Mouse (Mus musculus) forebrain, postnatal 0 days (tissue): ENCODE data around the gene Cramp1l. TPM values are rescaled to one million over a fixed set of nuclear protein-coding genes. Genes with fewer than 3 reads are reported as not detected.
A peak's percentile ranks its signal among the peaks of the same experiment; 100 is the strongest.

ENCODE experiments used
- ATAC-seq: fragments of 200-750 bp; cut with Nextera tagmentation; 2 replicates; pipeline ENCODE4 v1.8.0; 2017; ENCODE audit warnings: mild to moderate bottlenecking, moderate library complexity
- DNase-seq: peaks from one replicate; pipeline ENCODE4 v3.0.0-alpha.2; 2015
- H3K27ac ChIP-seq: fragments of 300-500 bp; sonication (generic); 2 replicates; pipeline ENCODE4 v1.5.1; 2014; ENCODE audit warnings: low read depth, mild to moderate bottlenecking, antibody characterized with exemption, low read length, moderate library complexity, mixed read lengths
- H3K27me3 ChIP-seq: fragments of 300-500 bp; sonication (generic); 2 replicates; pipeline ENCODE4 v1.6.1; 2014; ENCODE audit warnings: mild to moderate bottlenecking, low read length, mixed read lengths; ENCODE audit not compliant: insufficient read depth
- H3K36me3 ChIP-seq: fragments of 300-500 bp; sonication (generic); 2 replicates; pipeline ENCODE4 v1.6.1; 2014; ENCODE audit warnings: mild to moderate bottlenecking, moderate library complexity; ENCODE audit not compliant: insufficient read depth
- H3K4me1 ChIP-seq: fragments of 300-500 bp; sonication (generic); 2 replicates; pipeline ENCODE4 v1.6.1; 2014; ENCODE audit warnings: antibody characterized with exemption; ENCODE audit not compliant: insufficient read depth
- H3K4me2 ChIP-seq: fragments of 300-500 bp; sonication (generic); 2 replicates; pipeline ENCODE4 v1.6.1; 2014; ENCODE audit warnings: low read depth, mild to moderate bottlenecking, moderate library complexity
- H3K4me3 ChIP-seq: fragments of 300-500 bp; sonication (generic); 2 replicates; pipeline ENCODE4 v1.5.1; 2014; ENCODE audit warnings: low read depth, low read length, mixed read lengths
- H3K9ac ChIP-seq: fragments of 300-500 bp; sonication (generic); 2 replicates; pipeline ENCODE4 v1.6.1; 2014; ENCODE audit warnings: mild to moderate bottlenecking
- H3K9me3 ChIP-seq: fragments of 300-500 bp; sonication (generic); 2 replicates; pipeline ENCODE4 v1.6.1; 2016; ENCODE audit warnings: low read length
- CTCF ChIP-seq: sonication (generic); IDR thresholded peaks from 2 replicates; pipeline ENCODE4 v1.5.1; 2016; ENCODE audit warnings: antibody characterized with exemption, control low read depth, low read depth
- WGBS: fragments of 180-500 bp; shearing (Covaris S2); extraction: QIAGEN DNeasy Blood & Tissue Kit; methylation state at CpG from one replicate; pipeline ENCODE4 v1.1.7; 2014; 5-methylcytosine and 5-hydroxymethylcytosine counted together
- polyA plus RNA-seq: library from polyadenylated mRNA; unstranded; fragments of >200 nt; fragmentation: Nextera tagmentation; extraction: Ambion mirVana; gene quantifications from 2 replicates; pipeline ENCODE4 v1.2.1, GENCODE M21; 2015
- total RNA-seq: library from RNA; depleted of rRNA; stranded (reverse); fragments of >200 nt; gene quantifications from 2 replicates; pipeline ENCODE4 v1.2.3, GENCODE M21; 2014

Cramp1l gene
- total and polyA plus RNA-seq, 2 experiments from 2014 or later, result 2.9 to 21.5 TPM

- no peak overlapping the region for H3K9ac ChIP-seq
- no peak for TF ChIP-seq CTCF
- ATAC-seq, result no peak
- no peaks in the 10 kb centered on the region for H3K4me1 ChIP-seq
- DNase-seq, result no peak
- no peaks in the 10 kb centered on the region for H3K27me3 ChIP-seq
- 87% methylated on average over 5 of the region's 6 CpGs for WGBS
- no peak overlapping the region for H3K4me2 ChIP-seq
- no peak overlapping the region for H3K4me3 ChIP-seq
- peaks cover 36% of the 10 kb centered on the region for H3K36me3 ChIP-seq
- H3K9me3 ChIP-seq, result no peaks in the 10 kb centered on the region
- H3K27ac ChIP-seq, result no peak overlapping the region
Measured at GRCm38 (mm10) chr17:25047143-25047542, 31.6 kb upstream of the Cramp1l start.

- 81% methylated on average over 4 of the region's 4 CpGs for WGBS
- ATAC-seq (no peak), DNase-seq (no peak)
- Histone ChIP-seq H3K36me3 (peaks cover 40% of the 10 kb centered on the region), H3K9me3 (no peaks in the 10 kb centered on the region), H3K4me2 (no peak overlapping the region), H3K27ac (no peak overlapping the region), H3K9ac (no peak overlapping the region), H3K27me3 (no peaks in the 10 kb centered on the region), H3K4me3 (no peak overlapping the region), H3K4me1 (no peaks in the 10 kb centered on the region)
- no peak for TF ChIP-seq CTCF
Measured at GRCm38 (mm10) chr17:25045281-25045680, 29.7 kb upstream of the Cramp1l start.

DNA sequence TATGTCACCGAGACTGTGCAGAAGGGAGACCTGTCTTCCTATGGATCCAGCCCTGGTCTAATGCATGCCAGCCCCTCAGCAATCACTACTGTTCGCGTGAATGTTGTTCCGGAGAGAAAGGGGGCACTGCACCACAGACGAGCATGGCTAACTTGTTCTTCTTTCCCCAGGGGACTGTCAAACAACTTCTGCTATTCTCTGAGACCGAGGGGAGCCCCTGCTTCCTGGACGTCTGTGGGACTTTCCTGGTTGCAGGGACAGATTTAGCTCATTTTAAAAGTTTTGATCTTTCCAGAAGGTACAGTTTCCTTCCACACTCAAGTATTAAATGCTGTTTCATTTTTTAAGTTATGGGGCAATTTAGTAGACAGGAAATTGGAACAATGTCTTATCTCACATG is 29.3 kb upstream of the Cramp1l start:
- no peak for ATAC-seq
- DNase-seq, result no peak
- Histone ChIP-seq H3K4me1 (no peaks in the 10 kb centered on the region), H3K9ac (no peak overlapping the region), H3K4me2 (no peak overlapping the region), H3K4me3 (no peak overlapping the region), H3K9me3 (no peaks in the 10 kb centered on the region), H3K27me3 (no peaks in the 10 kb centered on the region), H3K27ac (no peak overlapping the region), H3K36me3 (peaks cover 42% of the 10 kb centered on the region)
- 75% methylated on average over 7 of the region's 7 CpGs for WGBS
- TF ChIP-seq CTCF, result no peak

GRCm38 (mm10) chr17:25036183-25036582 is 20.6 kb upstream of the Cramp1l start:
- no peak overlapping the region for H3K9ac ChIP-seq
- no peaks in the 10 kb centered on the region for H3K4me1 ChIP-seq
- H3K4me3 ChIP-seq, result no peak overlapping the region
- 69% methylated on average over 4 of the region's 4 CpGs for WGBS
- no peak for DNase-seq
- H3K36me3 ChIP-seq, result peaks cover 51% of the 10 kb centered on the region
- TF ChIP-seq CTCF, result peak; percentile 45
- H3K9me3 ChIP-seq, result no peaks in the 10 kb centered on the region
- no peak for ATAC-seq
- no peak overlapping the region for H3K27ac ChIP-seq
- no peak overlapping the region for H3K4me2 ChIP-seq
- no peaks in the 10 kb centered on the region for H3K27me3 ChIP-seq

- peak; percentile 55 for TF ChIP-seq CTCF
- H3K4me1 ChIP-seq, result peaks cover 10% of the 10 kb centered on the region
- H3K9me3 ChIP-seq, result no peaks in the 10 kb centered on the region
- ATAC-seq, result peak; percentile 88
- peaks cover 13% of the 10 kb centered on the region for H3K36me3 ChIP-seq
- peak overlapping the region; percentile 90 for H3K4me2 ChIP-seq
- peak overlapping the region; percentile 56 for H3K9ac ChIP-seq
- no peaks in the 10 kb centered on the region for H3K27me3 ChIP-seq
- no peak for DNase-seq
- WGBS, result 2% methylated on average over 55 of the region's 55 CpGs
- peak overlapping the region; percentile 69 for H3K27ac ChIP-seq
- H3K4me3 ChIP-seq, result peak overlapping the region; percentile 92
Measured at GRCm38 (mm10) chr17:25016292-25017132, 924 bp upstream of the Cramp1l start.

DNA sequence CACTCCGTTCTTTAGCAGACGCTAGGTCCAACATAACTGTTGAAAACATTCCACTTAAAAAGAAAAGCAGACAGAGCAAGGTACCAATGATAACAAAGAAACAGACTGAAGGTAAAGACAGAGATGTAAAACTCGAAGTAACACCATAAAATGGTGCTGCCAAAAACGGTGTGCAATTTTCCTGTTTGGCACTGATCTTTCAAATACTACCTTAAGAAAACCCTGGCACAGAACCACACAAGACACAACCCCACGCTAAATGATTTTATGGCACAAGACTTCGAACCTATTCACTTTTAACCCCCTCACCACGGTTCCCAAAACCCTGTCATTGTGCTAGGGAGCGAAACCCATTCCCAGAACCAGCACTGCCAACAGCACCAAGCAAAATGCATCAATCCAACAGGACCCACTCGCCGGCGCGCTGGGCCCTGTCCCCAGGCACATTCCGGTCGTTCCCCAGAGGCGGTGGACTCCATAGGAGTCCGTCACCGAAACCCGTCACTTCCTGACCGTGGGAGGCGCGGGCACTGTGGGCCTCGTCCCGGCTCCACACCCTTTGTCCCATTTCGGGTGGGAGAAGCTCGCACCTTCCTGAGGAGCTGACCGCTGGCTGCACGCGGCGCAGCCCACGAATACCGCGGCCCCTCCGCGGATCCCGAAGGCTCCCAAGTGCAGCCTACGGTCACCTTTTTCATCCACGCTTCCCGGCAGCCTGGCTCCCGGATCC is 582 bp downstream of the Cramp1l start:
- ATAC-seq, result no peak; the same call in 1 of the 2 replicates
- DNase-seq, result peak; percentile 22
- Histone ChIP-seq H3K4me2 (peak overlapping the region; percentile 98), H3K9ac (peak overlapping the region; percentile 83), H3K27me3 (no peaks in the 10 kb centered on the region), H3K4me3 (peak overlapping the region; percentile 92), H3K9me3 (no peaks in the 10 kb centered on the region), H3K27ac (peak overlapping the region; percentile 86), H3K4me1 (peaks cover 10% of the 10 kb centered on the region), H3K36me3 (peaks cover 26% of the 10 kb centered on the region)
- no peak for TF ChIP-seq CTCF
- under 1% methylated on average over 39 of the region's 39 CpGs for WGBS
